Mouse (Mus musculus) kidney, embryonic 14.5 days (tissue): ENCODE measurements around the gene Abcc1. TPM values are rescaled to one million over a fixed set of nuclear protein-coding genes. Genes with fewer than 3 reads are reported as not detected.

Experiments used
- ATAC-seq: fragments of 200-750 bp; cut with Nextera tagmentation; 2 replicates; pipeline ENCODE4 v1.8.0; 2017; ENCODE audit warnings: moderate number of reproducible peaks, mild to moderate bottlenecking, moderate TSS enrichment, moderate library complexity; ENCODE audit not compliant: low FRiP score, low TSS enrichment
- H3K27ac ChIP-seq: fragments of 300-500 bp; sonication (generic); 2 replicates; pipeline ENCODE4 v1.5.1; 2014; ENCODE audit warnings: low read depth, mild to moderate bottlenecking, low read length, moderate library complexity, mixed read lengths
- H3K27me3 ChIP-seq: fragments of 300-500 bp; sonication (generic); 2 replicates; pipeline ENCODE4 v1.6.1; 2014; ENCODE audit warnings: mild to moderate bottlenecking, low read length; ENCODE audit not compliant: control insufficient read depth, insufficient read depth
- H3K36me3 ChIP-seq: fragments of 300-500 bp; sonication (generic); 2 replicates; pipeline ENCODE4 v1.6.1; 2014; ENCODE audit warnings: low read length, mixed read lengths; ENCODE audit not compliant: control insufficient read depth, insufficient read depth
- H3K4me1 ChIP-seq: fragments of 300-500 bp; sonication (generic); 2 replicates; pipeline ENCODE4 v1.6.1; 2014; ENCODE audit warnings: low read length, mixed read lengths; ENCODE audit not compliant: control insufficient read depth, insufficient read depth
- H3K4me2 ChIP-seq: fragments of 300-500 bp; sonication (generic); replicated peaks from 2 replicates; pipeline ENCODE4 v1.6.1; 2014; ENCODE audit warnings: low read depth, mild to moderate bottlenecking, low read length
- H3K4me3 ChIP-seq: fragments of 300-500 bp; sonication (generic); 2 replicates; pipeline ENCODE4 v1.5.1; 2014; ENCODE audit warnings: mild to moderate bottlenecking, low read length
- H3K9ac ChIP-seq: fragments of 300-500 bp; sonication (generic); 2 replicates; pipeline ENCODE4 v1.6.1; 2014; ENCODE audit warnings: low read depth, mild to moderate bottlenecking, low read length, moderate library complexity
- H3K9me3 ChIP-seq: fragments of 300-500 bp; sonication (generic); 2 replicates; pipeline ENCODE4 v1.6.1; 2016; ENCODE audit warnings: low read length; ENCODE audit not compliant: control insufficient read depth
- WGBS: fragments of 180-500 bp; shearing (Covaris S2); extraction: QIAGEN DNeasy Blood & Tissue Kit; methylation state at CpG from one replicate; pipeline ENCODE4 v1.1.7; 2014; 5-methylcytosine and 5-hydroxymethylcytosine counted together
- polyA plus RNA-seq: library from polyadenylated mRNA; unstranded; fragments of >200 nt; fragmentation: Nextera tagmentation; extraction: Ambion mirVana; gene quantifications from 2 replicates; pipeline ENCODE4 v1.2.1, GENCODE M21; 2014

Abcc1 gene
- polyA plus RNA-seq, 1 experiment from 2014 or later = 13.6 TPM

- no peak for ATAC-seq
- Histone ChIP-seq H3K9ac (no peak overlapping the region), H3K9me3 (no peaks in the 10 kb centered on the region), H3K27me3 (no peaks in the 10 kb centered on the region), H3K4me3 (no peak overlapping the region), H3K27ac (no peak overlapping the region), H3K36me3 (peaks cover 34% of the 10 kb centered on the region), H3K4me1 (no peaks in the 10 kb centered on the region), H3K4me2 (no peak overlapping the region)
- 95% methylated on average over 6 of the region's 6 CpGs for WGBS
Measured at GRCm38 (mm10) chr16:14465016-14465415, 103.7 kb downstream of the Abcc1 start.

GRCm38 (mm10) chr16:14468351-14468750, 107.0 kb downstream of the Abcc1 start:
- Histone ChIP-seq H3K9me3 (no peaks in the 10 kb centered on the region), H3K4me3 (no peak overlapping the region), H3K4me1 (no peaks in the 10 kb centered on the region), H3K36me3 (peaks cover 47% of the 10 kb centered on the region), H3K27me3 (no peaks in the 10 kb centered on the region), H3K9ac (no peak overlapping the region), H3K27ac (no peak overlapping the region), H3K4me2 (no peak overlapping the region)
- WGBS = 88% methylated on average over 2 of the region's 2 CpGs
- no peak for ATAC-seq

- no peaks in the 10 kb centered on the region for H3K9me3 ChIP-seq
Measured at GRCm38 (mm10) chr16:14468841-14469240, 107.5 kb downstream of the Abcc1 start.

GRCm38 (mm10) chr16:14472171-14472570, 110.8 kb downstream of the Abcc1 start:
- H3K9me3 ChIP-seq = no peaks in the 10 kb centered on the region
- no peak overlapping the region for H3K9ac ChIP-seq
- no peak overlapping the region for H3K27ac ChIP-seq
- peaks cover 42% of the 10 kb centered on the region; the same call in 1 of the 2 replicates for H3K36me3 ChIP-seq
- ATAC-seq = no peak
- 92% methylated on average over 5 of the region's 5 CpGs for WGBS
- no peaks in the 10 kb centered on the region for H3K4me1 ChIP-seq
- no peak overlapping the region for H3K4me3 ChIP-seq
- no peaks in the 10 kb centered on the region for H3K27me3 ChIP-seq
- no peak overlapping the region for H3K4me2 ChIP-seq

More at GRCm38 (mm10) chr16:14468841-14469240, 107.5 kb downstream of the Abcc1 start:
- Histone ChIP-seq H3K36me3 (peaks cover 52% of the 10 kb centered on the region), H3K27ac (no peak overlapping the region), H3K27me3 (no peaks in the 10 kb centered on the region), H3K4me3 (no peak overlapping the region), H3K4me1 (no peaks in the 10 kb centered on the region), H3K9ac (no peak overlapping the region), H3K4me2 (no peak overlapping the region)
- 91% methylated on average over 5 of the region's 5 CpGs for WGBS
- no peak for ATAC-seq

GRCm38 (mm10) chr16:14473686-14474085, 112.3 kb downstream of the Abcc1 start:
- Histone ChIP-seq H3K9ac (no peak overlapping the region), H3K4me3 (no peak overlapping the region), H3K27ac (no peak overlapping the region), H3K27me3 (no peaks in the 10 kb centered on the region), H3K36me3 (peaks cover 34% of the 10 kb centered on the region; the same call in 1 of the 2 replicates), H3K4me1 (no peaks in the 10 kb centered on the region), H3K9me3 (no peaks in the 10 kb centered on the region), H3K4me2 (no peak overlapping the region)
- WGBS = 93% methylated on average over 7 of the region's 7 CpGs
- ATAC-seq = no peak

GRCm38 (mm10) chr16:14475001-14475400, 113.6 kb downstream of the Abcc1 start:
- Histone ChIP-seq H3K9ac (no peak overlapping the region), H3K27ac (no peak overlapping the region), H3K4me3 (no peak overlapping the region), H3K27me3 (no peaks in the 10 kb centered on the region), H3K4me1 (no peaks in the 10 kb centered on the region), H3K36me3 (peaks cover 32% of the 10 kb centered on the region; the same call in 1 of the 2 replicates), H3K4me2 (no peak overlapping the region), H3K9me3 (no peaks in the 10 kb centered on the region)
- ATAC-seq = no peak
- WGBS = 96% methylated on average over 2 of the region's 2 CpGs

- WGBS = 82% methylated on average over 8 of the region's 8 CpGs
- H3K4me2 ChIP-seq = no peak overlapping the region
- H3K4me1 ChIP-seq = no peaks in the 10 kb centered on the region
- no peaks in the 10 kb centered on the region for H3K9me3 ChIP-seq
- H3K36me3 ChIP-seq = peaks cover 23% of the 10 kb centered on the region; the same call in 1 of the 2 replicates
- no peak overlapping the region for H3K27ac ChIP-seq
- H3K27me3 ChIP-seq = no peaks in the 10 kb centered on the region
- ATAC-seq = no peak
- H3K9ac ChIP-seq = no peak overlapping the region
- no peak overlapping the region for H3K4me3 ChIP-seq
Measured at GRCm38 (mm10) chr16:14476056-14476455, 114.7 kb downstream of the Abcc1 start.

GRCm38 (mm10) chr16:14476701-14477400, 115.5 kb downstream of the Abcc1 start:
- no peaks in the 10 kb centered on the region for H3K27me3 ChIP-seq
- peaks cover 22% of the 10 kb centered on the region; the same call in 1 of the 2 replicates for H3K36me3 ChIP-seq
- H3K27ac ChIP-seq = no peak overlapping the region
- H3K4me3 ChIP-seq = no peak overlapping the region
- H3K4me2 ChIP-seq = no peak overlapping the region
- no peak overlapping the region for H3K9ac ChIP-seq
- no peaks in the 10 kb centered on the region for H3K9me3 ChIP-seq
- H3K4me1 ChIP-seq = no peaks in the 10 kb centered on the region
- ATAC-seq = no peak
- WGBS = 88% methylated on average over 9 of the region's 9 CpGs

- Histone ChIP-seq H3K27ac (no peak overlapping the region), H3K9ac (no peak overlapping the region), H3K4me1 (no peaks in the 10 kb centered on the region), H3K27me3 (no peaks in the 10 kb centered on the region), H3K9me3 (no peaks in the 10 kb centered on the region), H3K36me3 (peaks cover 14% of the 10 kb centered on the region; the same call in 1 of the 2 replicates), H3K4me2 (no peak overlapping the region), H3K4me3 (no peak overlapping the region)
- ATAC-seq = peak; percentile 56
- whole genome bisulfite sequencing = 64% methylated on average over 10 of the region's 10 CpGs
Measured at GRCm38 (mm10) chr16:14477510-14478300, 116.3 kb downstream of the Abcc1 start.
